Comparison of ENCODE assay signal across 27 mouse cellular contexts in the genomic region with DNA sequence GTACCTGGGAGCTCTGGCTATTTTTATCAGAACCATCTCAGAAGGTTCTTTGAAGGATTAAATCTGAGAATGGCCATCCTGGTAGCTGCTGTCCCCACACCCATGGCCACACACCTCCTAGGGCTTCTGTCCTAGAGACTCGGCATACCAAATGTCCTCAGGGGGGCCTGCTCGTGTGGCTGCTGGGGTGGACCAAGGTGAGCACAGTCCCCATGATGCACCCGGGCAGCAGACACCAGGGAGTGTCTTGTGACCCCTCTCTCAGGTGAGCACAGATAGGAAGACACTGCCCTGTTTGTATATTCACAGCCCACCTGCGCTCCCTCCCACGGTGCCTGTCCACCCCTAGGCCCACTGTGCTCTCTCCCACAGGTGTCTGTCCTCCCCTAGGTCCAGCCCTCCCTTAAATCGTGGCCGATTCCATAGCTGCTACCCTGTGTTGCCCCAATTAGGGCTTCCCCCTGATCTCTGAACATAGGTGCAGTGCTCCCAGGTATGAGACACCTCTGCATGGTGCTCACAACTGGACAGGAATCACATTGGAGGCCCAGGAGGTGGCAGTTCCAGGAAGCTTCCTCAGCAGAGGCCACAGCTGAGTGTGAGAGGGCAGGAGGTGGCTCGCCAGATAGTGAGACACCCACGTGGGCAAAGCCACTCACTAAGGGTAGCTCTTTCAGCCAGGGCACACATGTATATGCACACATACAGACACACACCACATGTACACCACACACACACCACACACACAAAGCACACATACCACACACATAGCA.
"Had no signal": no experiment of that assay in that cellular context is flagged by ENCODE, and none has a peak within 500 bp of the region (broad histone marks: within the 10 kb centered on the region; RNA-seq: fewer than 3 reads in every experiment).

No protein-coding gene starts in this region.

- H3K4me3 ChIP-seq: heart, adult 2 months; heart, embryonic 13.5 days; heart, embryonic 15.5 days; hindbrain, embryonic 13.5 days; hindbrain, embryonic 15.5 days; kidney, embryonic 15.5 days; limb, embryonic 13.5 days; limb, embryonic 15.5 days; liver, embryonic 12.5 days had no signal

- H3K4me2 ChIP-seq: heart, embryonic 11.5 days; heart, embryonic 13.5 days; heart, embryonic 15.5 days; hindbrain, embryonic 13.5 days; hindbrain, embryonic 15.5 days; kidney, embryonic 15.5 days; limb, embryonic 13.5 days; limb, embryonic 15.5 days; liver, embryonic 12.5 days had no signal

- H3K36me3 ChIP-seq: heart, embryonic 13.5 days; heart, embryonic 15.5 days; hindbrain, embryonic 13.5 days; hindbrain, embryonic 15.5 days; kidney, embryonic 15.5 days; limb, embryonic 13.5 days; limb, embryonic 15.5 days; liver, embryonic 12.5 days had no signal

- DNase-seq: gastrocnemius, postnatal 14 days; gastrocnemius, postnatal 36 days; heart, adult 11 months; heart, adult 2 months; heart, postnatal 14 days; heart, postnatal 36 days; kidney, adult 11 months; kidney, adult 2 months; kidney, adult 9 months; kidney, postnatal 14 days; kidney, postnatal 36 days; layer of hippocampus, adult 9-11 months; layer of hippocampus, postnatal 36 days; left cerebral cortex, postnatal 4 days had no signal

- H3K9me3 ChIP-seq: heart, embryonic 13.5 days; heart, embryonic 15.5 days; hindbrain, embryonic 13.5 days; hindbrain, embryonic 15.5 days; kidney, embryonic 15.5 days; limb, embryonic 13.5 days; limb, embryonic 15.5 days; liver, embryonic 12.5 days had no signal

- H3K27ac ChIP-seq: heart, adult 2 months; heart, embryonic 13.5 days; heart, embryonic 15.5 days; hindbrain, embryonic 13.5 days; hindbrain, embryonic 15.5 days; hindbrain, postnatal 0 days; kidney, embryonic 15.5 days; kidney, postnatal 0 days; limb, embryonic 13.5 days; limb, embryonic 15.5 days; liver, embryonic 12.5 days; liver, embryonic 14.5 days had no signal

- H3K4me1 ChIP-seq: heart, embryonic 13.5 days; heart, embryonic 15.5 days; hindbrain, embryonic 13.5 days; kidney, embryonic 15.5 days; limb, embryonic 13.5 days; limb, embryonic 15.5 days; liver, embryonic 12.5 days had no signal

- ATAC-seq: hindbrain, postnatal 0 days; intestine, embryonic 16.5 days; liver, embryonic 12.5 days had no signal

- H3K27me3 ChIP-seq: hindbrain, embryonic 15.5 days; kidney, embryonic 15.5 days had no signal

- H3K9ac ChIP-seq: heart, embryonic 13.5 days; heart, embryonic 15.5 days; hindbrain, embryonic 13.5 days; hindbrain, embryonic 15.5 days; kidney, embryonic 15.5 days; limb, embryonic 13.5 days; limb, embryonic 15.5 days; liver, embryonic 12.5 days; liver, embryonic 14.5 days had no signal
